Mouse (Mus musculus) heart, adult 11 months (tissue): ENCODE results near the gene Plscr1.

Source experiments
- DNase-seq: peaks from one replicate; pipeline ENCODE4 v3.0.0; 2022

The Plscr1 gene

DNA sequence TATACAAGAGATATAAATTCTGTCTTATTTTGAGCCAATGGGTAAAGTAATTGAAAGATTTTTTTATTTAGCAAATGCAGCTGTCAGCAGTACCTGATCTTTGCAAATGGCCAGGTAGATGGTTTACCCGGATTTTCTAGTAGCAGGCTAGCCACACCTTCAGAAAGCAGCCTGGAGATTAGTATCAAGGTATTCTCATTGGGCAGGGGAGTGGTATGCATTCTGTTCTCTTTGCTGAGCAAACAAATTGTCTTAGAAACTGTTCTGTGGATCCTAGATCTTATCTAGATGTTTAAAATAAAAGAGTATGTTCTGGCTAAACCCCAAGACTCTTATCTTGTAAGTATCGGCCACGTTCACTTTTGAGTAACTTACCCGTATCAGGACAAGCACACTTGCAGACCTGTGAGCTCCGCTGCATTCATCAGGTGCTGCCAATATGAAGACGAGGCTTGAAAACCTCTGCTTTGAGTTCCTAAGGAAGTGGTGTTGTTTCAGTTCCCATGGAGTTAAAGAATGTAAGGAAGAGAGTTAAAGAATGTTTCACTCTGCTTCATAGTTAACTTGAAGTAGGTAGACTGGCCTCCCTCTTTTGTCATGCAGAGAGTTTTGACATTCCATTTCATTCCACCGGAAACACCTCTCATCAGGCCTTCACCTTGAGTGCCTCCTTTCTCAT lies 11.1 kb downstream of the Plscr1 start:
- DNase-seq, result no peak

DNA sequence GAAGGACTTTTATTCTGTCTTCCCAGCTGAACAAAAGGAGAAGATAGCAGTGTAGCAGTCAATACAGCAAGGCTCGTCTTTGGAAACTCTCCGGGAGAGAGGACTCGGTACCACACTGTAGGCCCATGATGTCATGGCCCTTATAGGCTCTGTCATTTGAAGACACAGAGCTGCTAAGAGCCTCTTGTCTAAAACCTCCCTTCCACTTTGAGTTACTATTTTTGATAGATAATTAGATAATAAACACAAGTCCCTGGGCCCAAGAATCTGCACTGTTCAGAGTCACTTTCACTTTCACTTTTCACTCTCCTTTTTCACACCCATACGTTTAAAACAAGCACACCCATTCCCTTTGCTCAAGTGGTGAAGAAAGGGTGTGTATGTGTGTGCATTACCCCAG lies 16.2 kb downstream of the Plscr1 start:
- DNase-seq, result peak; percentile 72

DNA sequence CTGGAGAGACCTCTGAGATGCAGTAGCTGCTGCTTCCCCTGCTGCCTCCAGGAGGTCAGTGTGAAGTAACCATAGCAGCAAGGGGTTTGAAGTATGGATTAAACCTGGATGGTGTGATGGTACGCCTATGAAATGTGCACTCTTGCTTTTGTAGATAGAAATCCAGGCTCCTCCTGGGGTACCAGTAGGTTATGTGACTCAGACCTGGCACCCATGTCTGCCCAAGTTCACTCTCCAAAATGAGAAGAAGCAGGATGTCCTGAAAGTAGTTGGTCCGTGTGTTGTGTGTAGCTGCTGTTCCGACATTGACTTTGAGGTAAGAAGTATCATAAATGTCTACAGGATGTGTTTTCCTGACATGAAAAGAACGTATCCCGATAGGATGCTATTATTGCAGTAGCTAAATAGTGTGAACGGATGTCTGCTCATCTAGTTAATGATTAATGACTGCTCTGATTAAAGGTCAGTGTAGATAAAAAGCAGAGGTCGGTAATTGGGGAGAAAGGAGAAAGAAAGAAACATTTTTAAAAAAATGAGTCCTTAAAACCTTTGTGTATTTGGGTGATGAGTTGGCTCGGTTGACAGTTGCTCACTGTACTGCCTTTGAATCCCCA lies 17.1 kb downstream of the Plscr1 start:
- peak; percentile 82 for DNase-seq

DNA sequence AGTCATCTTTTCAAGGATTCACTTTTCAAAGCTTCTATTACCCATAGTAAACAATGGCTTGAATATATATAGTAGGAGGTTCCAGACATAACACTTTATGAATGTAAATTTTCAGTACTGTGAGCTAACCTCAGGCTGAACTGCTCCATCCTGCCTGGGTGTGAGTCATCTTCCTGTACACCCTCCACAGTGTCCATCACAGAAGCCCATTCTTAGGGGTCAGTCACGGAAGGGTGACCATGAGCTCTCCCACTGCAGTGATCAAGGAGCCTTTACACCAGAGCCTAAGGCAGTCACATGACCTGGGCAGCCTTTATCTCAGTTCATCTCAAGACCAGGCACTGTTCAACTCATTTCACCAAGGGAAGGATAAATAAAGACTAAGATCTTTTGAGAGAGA lies 18.2 kb downstream of the Plscr1 start:
- DNase-seq, result no peak

DNA sequence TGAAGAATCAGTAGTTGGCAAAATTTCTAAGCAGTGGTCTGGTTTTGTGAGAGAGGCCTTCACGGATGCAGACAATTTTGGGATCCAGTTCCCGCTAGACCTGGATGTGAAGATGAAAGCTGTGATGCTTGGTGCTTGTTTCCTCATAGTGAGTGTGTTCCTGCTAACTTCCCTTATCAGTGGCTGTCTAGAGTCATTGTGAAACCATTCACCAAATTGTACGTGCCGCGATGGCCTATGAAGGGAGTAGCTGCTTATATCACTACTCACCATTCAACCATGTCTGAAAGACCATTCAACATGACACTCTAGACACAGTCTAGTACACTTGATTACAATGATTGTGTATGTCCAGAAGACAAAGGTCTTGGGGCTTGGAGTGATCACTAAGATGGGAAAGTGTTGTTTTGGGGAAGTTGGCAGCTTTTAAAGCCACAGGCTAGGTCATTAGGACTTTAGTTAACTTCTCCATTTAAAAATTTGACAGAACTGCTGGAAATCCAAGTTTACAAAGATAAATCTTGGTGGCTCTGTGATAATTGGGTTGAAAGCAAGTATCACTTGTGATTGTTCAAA lies 20.4 kb downstream of the Plscr1 start:
- peak; percentile 70 for DNase-seq

DNA sequence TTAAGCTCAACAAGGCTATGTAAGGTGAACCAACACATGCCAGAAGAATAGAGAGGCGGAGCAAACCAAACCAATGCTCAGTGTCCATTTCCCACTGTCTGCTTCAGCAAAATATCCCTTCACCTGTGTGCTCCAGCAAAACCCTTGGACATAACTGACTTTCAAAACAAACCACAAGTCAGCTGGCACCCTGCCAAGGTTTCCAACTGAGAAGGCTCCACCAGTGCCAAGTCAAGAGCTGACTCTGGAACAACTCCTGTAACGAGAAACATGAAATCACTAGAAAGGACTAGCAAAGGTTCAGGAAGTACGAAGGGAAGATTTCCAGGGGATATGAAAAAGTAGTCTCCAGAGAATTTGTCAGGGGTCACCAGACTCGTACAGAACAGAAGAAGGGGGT lies 21.4 kb downstream of the Plscr1 start:
- peak; percentile 96 for DNase-seq

DNA sequence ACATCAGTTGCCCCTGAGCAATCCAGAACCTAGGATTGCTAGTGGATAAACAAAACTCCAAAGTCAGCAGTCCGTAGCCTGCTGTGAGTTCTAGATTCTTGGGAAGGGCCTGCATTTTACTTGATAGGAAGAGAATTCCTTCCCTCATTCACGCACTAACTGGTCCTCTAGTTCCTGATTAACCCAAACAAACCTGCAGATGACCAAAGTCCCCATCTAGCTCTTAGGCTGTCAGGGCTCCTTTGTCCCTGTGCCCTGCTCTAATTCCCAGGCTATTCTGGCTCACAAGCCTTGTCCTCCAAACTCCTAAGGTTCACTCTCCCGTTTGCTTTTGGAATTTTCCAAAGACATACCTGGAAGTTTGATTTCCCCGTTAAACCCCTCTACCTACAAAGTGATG lies 23.1 kb downstream of the Plscr1 start:
- peak; percentile 61 for DNase-seq

DNA sequence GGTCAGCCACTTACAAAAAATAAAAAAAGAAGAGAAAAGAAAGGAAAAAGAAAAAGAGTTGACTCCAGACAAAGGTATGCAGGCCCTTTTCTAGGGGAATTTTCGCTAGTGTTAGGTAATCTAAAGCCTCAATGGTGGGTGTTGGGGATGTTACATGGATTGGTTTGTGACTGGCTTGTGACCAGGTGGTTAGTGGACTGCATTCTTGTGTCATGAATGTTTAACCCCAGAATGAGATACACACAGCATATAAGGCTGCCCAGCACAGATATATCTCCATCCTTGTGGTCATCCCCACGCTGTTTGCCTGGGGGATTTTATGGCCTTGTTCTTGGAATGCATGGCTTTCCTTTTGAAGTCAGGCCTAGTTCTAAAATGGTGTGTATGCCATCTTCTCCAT lies 23.7 kb downstream of the Plscr1 start:
- no peak for DNase-seq

DNA sequence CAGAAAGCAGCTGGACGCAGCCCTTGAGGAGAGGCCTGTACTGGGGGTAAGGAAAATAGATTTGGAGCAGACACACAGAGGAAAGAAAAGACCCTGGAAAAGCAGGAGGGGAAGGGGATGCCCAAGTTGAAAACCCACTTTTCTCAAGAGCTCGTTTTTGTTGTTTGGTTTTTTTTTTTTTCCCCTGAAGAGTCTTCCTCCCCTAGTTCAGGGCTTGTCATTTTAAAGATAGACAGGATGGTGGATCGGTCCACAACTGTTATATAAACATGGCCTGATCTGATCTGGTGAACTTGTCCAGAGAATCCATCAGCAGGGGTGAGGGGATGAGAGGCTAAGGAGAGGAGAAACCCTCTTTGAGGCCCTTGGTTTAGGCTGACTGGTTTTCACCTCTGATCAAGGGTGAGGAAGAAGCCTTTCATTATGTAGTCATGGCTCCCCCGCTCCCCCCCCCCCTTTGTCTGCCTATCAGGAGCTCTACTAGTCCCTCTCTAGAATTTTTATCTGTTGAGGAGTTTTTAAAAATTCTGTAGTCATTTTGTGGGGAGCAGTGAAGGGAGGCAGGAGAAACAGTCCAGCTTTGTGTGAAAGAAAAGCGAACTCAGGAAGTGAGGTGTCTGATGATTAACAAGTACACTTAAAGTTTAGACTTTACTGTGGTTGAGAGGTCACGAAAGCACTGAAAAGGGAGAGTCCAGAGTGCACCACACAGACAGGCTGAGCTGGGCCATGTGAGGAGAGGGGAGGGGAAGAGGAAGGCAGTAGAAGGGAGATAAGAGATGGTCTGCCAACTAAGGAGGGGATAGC lies 24.6 kb downstream of the Plscr1 start:
- DNase-seq, result peak; percentile 88

DNA sequence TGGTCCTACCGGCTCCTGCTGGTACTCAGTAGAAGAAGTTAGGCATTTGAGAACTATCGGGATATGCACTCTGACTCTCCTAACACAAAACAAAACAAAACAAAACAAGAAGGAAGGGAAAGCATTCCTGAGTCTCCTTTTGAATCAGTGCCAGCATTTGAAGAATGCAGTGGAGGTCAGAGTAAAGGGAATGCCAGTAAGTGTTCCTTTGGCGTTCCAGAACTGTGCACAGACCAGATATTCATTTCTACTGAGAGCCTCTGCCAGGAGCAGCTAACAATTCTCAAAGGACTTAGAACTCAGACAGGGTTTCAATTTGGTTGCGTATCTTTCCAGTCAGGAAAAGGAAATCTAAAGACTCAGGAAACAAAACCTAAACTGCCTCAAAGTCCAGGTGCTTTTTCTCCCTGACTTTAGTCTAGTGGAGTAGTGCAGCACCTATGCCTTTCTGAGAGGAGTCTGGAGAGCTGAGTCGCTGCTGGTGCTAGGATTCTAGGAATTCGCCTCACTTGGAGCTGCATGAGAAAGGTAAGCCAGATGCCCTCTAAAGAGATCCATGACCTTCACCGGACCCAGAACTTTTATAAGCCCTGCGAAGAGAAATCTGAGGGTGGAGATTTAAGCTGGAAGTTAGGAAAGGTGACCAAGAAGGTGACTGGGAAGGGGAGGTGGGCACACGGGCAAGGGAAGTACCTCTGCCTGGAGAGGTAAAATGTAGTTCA lies 26.1 kb downstream of the Plscr1 start, which contains the start of gene Plscr2:
TSS of gene Plscr2 (plus strand) at position 117 of the 722 bp plus-strand sequence.
- peak; percentile 97 for DNase-seq

DNA sequence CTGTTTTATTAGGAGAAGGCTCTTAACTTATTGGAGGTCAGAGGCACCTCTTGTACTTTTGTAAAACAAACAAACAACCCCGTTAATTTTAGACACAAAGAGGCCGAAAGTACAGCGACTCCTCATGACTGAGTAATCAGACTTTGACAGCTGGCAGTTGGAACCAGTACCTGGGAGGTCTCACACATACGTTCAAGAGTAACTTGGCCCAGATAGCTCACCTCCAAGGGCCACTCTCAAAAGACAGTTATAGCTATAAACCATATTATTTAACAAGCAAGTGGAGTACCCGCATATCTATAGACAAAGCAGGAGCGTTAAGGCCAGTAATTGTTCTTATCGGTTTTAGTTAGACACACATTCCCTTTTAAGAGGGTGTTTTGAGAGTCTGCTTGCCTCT lies 26.8 kb downstream of the Plscr1 start:
- peak; percentile 94 for DNase-seq

DNA sequence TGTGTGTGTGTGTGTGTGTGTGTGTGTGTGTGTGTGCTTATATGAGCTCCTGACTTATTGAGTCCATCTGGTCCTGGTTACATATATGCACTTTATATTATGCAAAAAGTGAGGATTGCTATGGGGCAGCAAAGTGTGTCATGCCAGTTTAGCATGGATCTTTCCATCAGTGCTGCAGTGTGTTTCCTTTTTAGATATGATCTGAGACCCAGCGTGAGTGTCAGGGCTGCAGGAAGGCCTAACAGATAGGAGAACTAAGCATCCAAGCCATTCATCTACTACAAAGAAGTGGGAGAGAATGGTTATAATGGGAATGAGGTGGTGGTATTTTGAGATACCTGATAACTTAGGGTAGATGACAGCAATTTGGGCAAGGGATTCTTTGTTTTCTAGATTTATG lies 30.5 kb downstream of the Plscr1 start:
- DNase-seq, result peak; percentile 55

DNA sequence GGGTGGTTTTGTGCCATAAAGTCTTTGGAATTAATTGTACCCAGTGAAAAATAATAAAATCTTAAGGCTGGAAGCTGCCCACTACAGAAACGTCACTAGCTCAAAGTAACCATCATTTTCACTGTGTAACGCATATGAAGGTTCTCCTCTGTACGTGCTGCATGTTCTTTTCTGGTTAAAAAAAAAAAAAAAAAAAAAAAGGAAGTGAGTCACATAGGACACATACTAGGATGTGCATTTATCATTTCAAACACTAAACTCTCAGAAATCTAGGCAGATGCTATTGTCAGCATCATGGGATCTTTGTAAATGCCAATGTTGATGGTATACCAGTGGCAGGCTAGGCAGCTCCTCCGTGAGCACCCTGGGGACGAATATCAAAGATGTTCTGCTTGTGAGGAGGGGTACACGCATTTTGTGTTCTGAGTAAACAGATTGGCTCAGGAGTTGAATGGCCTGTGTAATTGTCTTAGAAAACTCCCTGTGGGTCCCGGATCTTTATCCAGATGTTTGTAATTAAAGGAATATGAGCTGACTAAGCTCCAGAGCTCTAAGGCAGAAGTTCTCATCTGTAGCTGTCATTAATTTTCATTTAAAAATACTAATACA lies 33.1 kb downstream of the Plscr1 start:
- DNase-seq, result no peak

DNA sequence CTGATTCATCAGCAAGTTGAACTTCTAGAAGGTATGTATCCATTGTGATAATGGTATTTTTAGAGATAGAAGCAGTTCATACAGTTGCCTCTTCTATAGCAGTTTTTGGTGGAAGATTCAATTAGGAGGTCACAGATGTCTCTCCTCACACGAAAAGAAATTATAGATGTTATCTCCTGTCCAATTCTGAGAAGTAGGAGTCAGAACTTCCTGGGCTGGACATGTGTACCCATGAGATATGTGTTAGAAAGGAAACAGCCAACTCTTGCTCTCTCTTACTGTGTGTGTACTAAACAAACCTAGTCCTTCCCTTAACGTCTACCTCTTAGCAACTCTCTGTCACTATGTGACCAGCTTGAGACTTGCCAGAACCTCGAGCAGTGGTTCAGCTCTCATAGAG lies 40.1 kb downstream of the Plscr1 start:
- no peak for DNase-seq

DNA sequence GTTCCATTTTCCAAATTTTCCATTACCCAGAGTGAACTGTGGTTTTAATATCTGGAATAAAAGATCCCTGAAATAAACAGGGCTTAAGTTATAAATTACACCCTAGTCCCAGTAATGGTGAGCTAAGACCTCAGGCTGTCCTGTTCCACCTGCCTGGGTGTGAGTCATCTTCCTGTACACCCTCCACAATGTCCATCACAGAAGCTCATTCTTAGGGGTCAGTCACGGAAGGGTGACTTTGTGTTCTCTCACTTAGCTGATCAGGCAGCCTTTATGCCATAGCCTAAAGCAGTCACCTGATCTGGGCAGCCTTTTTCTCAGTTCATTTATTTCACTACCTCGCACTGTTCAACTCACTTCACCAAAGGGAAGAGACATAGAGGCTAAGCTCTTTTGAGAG lies 42.6 kb downstream of the Plscr1 start:
- DNase-seq, result peak; percentile 79

DNA sequence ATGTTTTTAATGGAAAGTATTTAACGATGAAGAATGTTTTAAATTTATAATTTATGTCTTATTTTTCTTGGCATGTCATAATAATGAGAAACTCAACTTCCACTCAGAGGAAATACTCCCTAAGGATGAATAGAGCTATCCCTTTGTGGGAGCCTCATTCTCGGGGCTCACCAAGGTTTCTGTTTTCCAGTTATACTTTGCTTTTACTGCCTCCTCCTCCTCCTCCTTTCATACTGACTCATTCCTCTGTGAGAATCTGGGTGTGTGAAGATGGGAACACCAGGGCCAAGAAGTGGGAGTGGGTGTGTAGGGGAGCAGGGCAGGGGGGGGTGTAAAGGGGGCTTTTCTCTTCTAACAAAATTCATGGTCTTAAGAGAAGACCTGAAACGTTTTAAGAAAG lies 43.4 kb downstream of the Plscr1 start:
- peak; percentile 63 for DNase-seq

DNA sequence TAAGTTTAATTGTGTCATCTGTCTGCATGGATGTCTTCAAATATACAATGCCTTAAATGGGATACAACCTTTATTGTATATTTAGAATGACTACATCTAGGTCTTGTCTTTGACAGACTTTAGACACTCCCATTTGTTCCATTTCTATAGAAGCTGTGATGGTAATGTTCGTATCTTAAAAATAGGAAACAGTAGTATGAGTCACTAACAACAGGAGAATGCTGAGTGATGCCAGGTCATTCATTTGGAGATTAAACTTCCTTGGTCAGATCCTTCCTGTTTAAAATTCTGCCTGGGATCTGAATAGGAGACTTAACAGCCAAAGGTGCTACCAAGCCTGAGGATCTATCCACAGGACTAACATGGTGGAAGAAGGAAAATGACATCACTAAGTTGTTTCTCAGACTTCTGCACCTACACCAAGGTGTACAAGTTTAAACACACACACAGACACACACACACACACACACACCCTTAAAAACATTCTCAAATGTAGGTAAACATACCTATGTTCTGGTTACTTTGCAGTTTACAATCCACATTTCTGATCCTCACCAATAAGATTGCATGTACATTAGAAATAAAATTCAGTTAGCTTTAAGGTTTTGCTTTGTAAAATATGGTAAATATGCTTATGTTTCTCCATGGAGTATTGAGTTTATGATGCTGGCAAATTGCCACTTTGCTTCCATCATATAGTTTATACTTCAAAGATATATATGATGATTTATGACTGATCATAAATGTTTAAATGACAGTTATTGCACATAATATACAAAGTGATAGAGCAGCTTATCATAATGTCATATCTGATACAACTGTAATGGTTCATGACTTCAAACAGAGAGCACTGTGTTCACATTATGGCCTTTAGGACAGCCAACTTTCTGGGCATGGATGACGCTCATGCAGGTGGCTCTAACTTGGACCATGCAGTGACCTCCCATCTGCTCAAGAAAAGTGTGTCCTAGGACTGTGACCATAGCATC lies 44.3 kb downstream of the Plscr1 start:
- DNase-seq, result no peak

DNA sequence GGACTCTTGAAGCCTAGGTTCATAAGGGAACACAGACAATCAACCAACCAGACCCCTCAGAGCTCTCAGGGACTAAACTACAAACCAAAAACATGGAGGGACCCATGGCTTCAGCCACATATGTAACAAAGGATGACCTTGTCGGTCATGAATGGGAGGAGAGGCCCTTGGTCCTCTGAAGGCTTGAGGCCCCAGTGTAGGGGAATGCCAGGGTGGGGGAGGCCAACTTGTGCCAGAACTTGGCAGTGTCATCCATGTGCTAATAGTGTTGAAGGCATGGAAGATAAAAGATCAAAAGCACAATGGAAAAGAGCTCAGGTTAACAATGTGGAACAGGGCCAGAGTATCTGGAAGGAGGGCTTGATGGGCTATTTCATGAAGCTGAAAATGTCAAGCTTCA lies 48.7 kb downstream of the Plscr1 start:
- peak; percentile 68 for DNase-seq

DNA sequence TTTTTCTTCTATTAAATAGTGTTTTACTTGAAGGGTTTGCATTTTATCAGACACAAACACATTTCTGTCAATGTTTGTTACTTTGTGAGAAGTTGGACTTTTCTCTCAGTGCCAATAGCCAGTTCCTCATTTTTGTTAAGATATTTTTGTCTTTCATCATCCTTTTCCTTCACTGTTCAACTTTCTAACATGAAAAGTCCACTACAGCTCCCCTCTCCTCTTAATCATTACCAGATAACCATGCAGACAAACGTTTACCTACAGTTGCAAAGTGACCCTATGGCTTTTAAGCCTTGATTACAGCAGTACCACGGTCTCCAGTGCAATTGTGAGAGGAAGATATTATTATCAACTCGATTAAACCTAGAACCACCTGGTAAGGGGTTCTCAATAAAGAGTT lies 51.7 kb downstream of the Plscr1 start:
- no peak for DNase-seq

DNA sequence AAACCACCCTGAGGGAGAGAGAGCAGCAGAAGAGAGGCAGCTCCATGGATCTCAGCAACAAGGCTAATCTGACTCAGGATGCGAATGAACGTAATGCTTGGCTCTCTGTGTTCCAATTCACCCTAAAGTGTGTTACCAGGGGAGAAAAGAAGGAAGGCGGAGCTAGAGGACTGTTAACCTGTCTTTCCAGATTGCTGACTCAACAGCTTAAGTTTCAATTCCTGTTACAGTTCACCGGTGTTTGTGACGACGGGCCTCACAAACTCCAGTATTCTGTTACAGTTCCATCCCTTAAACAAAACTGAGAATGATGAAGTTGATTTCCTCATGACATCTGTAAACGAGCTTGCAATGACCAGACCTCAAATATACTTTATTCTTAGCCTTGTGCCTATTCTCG lies 55.5 kb downstream of the Plscr1 start:
- no peak for DNase-seq

DNA sequence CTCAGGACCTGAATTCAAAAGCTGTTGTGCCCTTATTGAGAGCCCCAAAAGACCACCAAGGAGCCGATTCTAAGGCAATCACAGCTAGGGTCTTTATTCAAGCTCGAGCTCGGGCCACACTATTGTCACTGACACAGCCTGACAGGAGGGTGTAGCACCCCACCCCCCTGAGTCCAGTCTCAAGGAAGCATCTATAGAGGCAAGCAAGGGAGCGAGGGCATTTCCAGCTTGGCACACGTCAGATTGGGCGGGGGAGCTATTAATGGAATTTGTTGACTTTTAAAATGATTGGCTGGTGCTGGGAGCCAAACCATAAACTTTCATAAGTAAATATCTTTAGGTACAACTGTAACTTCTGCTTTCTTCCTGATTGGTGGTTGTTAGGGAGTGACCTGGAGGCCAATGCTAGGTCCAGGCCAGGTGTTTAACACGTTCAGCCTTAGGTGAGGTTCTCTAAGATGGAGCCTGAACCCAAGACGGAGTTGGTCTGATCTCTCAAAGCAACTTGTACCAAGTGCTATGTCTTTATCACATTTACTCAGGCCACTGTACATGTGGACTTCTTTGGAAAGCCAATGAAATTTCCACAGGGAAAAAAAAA lies 56.2 kb downstream of the Plscr1 start:
- no peak for DNase-seq
